Mouse (Mus musculus): ENCODE results near the gene Hk3. TPM values are rescaled to one million over a fixed set of nuclear protein-coding genes. Genes with fewer than 3 reads are reported as not detected.

Hk3 gene
- polyA plus RNA-seq, 1 experiment from 2014 or later: 2.2 TPM

GRCm38 (mm10) chr13:54970521-54971247 lies 50.5 kb downstream of the Hk3 start:
- no peaks in the 10 kb centered on the region for H3K4me1 ChIP-seq
- H3K36me3 ChIP-seq: no peaks in the 10 kb centered on the region
- no peak overlapping the region for H3K4me3 ChIP-seq (replicated peaks)
- 36% methylated on average over 14 of the region's 14 CpGs for WGBS
- H3K27me3 ChIP-seq (replicated peaks): no peaks in the 10 kb centered on the region
- H3K4me2 ChIP-seq: no peak overlapping the region
- ATAC-seq (ENCODE audit: insufficient read depth, low FRiP score, low read depth): no peak
- no peak overlapping the region for H3K9ac ChIP-seq
- no peak overlapping the region for H3K27ac ChIP-seq
- H3K9me3 ChIP-seq: no peaks in the 10 kb centered on the region

DNA sequence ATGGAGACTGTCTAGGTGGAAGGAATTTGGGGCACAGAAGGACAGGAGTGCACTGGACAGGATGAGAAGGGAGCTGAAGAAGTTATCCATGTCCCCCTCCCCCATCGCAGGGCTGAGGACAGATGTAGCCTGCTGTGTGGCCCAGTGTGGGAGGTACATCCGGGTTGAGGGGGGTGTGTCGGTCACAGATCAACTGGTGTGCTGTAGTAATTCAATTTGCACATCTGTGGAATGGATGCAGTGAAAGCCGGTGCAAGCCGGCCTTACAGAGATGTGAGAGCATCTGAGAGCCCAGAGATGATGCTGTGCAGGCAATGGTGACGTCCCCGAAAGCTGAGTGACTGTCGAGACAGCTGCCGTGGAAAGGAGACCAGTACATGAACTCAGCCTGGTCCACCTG lies 51.7 kb downstream of the Hk3 start:
- no peak for ATAC-seq (ENCODE audit: insufficient read depth, low FRiP score, low read depth)
- Histone ChIP-seq H3K9me3 (no peaks in the 10 kb centered on the region), H3K27ac (no peak overlapping the region), H3K4me1 (no peaks in the 10 kb centered on the region), H3K4me3 (replicated peaks) (no peak overlapping the region), H3K36me3 (no peaks in the 10 kb centered on the region), H3K9ac (no peak overlapping the region), H3K27me3 (replicated peaks) (no peaks in the 10 kb centered on the region), H3K4me2 (no peak overlapping the region)
- 43% methylated on average over 9 of the region's 9 CpGs for WGBS

DNA sequence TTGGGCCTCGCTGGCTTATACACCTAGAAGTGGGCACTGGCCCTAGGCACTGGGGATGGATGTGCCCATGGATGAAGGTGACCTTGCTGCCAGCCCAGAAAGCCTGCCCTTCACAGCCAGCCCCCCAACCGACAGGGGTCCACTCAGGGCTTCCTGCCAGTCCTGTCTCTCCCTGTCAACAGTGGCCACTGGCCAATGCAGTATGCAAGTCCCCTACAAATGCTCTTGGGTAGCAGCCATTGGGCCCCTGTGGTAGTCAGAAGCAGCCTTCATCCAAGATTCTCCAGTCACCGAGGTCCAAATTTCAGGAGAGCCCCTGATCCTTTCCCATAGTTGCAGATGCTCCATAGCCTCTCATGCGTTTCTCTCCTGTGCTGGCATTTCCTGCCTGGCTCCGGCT lies 52.5 kb downstream of the Hk3 start:
- Histone ChIP-seq H3K4me1 (no peaks in the 10 kb centered on the region), H3K27me3 (replicated peaks) (no peaks in the 10 kb centered on the region), H3K4me2 (no peak overlapping the region), H3K36me3 (no peaks in the 10 kb centered on the region), H3K27ac (no peak overlapping the region), H3K9me3 (no peaks in the 10 kb centered on the region), H3K9ac (no peak overlapping the region), H3K4me3 (replicated peaks) (no peak overlapping the region)
- WGBS: 63% methylated on average over 5 of the region's 5 CpGs
- no peak for ATAC-seq (ENCODE audit: insufficient read depth, low FRiP score, low read depth)

DNA sequence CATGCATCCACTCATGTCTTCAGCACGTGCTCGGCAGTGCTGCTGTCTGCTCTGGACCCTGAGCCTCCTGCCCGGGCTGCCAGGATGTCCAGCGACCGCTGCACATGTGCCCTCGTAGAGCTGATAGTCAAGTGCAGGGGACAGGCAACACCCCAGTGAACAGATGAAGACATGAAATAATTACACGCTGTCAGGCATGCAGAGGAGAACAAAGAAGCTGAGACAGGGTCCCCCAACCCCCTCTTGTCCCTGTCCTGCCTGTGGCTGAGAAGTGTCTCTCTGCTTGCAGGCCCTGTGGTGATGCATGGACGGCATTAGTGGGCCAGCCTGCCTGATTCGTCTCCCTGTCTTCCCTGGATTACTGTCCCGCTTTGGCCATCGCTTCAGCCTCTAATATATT lies 53.7 kb downstream of the Hk3 start:
- WGBS: 74% methylated on average over 11 of the region's 11 CpGs
- no peaks in the 10 kb centered on the region for H3K9me3 ChIP-seq
- H3K27me3 ChIP-seq (replicated peaks): no peaks in the 10 kb centered on the region
- H3K4me2 ChIP-seq: no peak overlapping the region
- no peaks in the 10 kb centered on the region for H3K36me3 ChIP-seq
- no peak overlapping the region for H3K27ac ChIP-seq
- H3K9ac ChIP-seq: no peak overlapping the region
- H3K4me1 ChIP-seq: no peaks in the 10 kb centered on the region
- no peak for ATAC-seq (ENCODE audit: insufficient read depth, low FRiP score, low read depth)
- H3K4me3 ChIP-seq (replicated peaks): no peak overlapping the region

GRCm38 (mm10) chr13:54965256-54965655 lies 55.9 kb downstream of the Hk3 start:
- Histone ChIP-seq H3K4me2 (no peak overlapping the region), H3K36me3 (no peaks in the 10 kb centered on the region), H3K4me3 (replicated peaks) (no peak overlapping the region), H3K4me1 (no peaks in the 10 kb centered on the region), H3K27ac (no peak overlapping the region), H3K9ac (no peak overlapping the region), H3K27me3 (replicated peaks) (no peaks in the 10 kb centered on the region), H3K9me3 (no peaks in the 10 kb centered on the region)
- 86% methylated on average over 6 of the region's 6 CpGs for WGBS
- ATAC-seq (ENCODE audit: insufficient read depth, low FRiP score, low read depth): no peak

- no peaks in the 10 kb centered on the region for H3K9me3 ChIP-seq
- H3K9ac ChIP-seq: no peak overlapping the region
- H3K4me3 ChIP-seq (replicated peaks): no peak overlapping the region
- no peak for ATAC-seq (ENCODE audit: insufficient read depth, low FRiP score, low read depth)
- no peak overlapping the region for H3K4me2 ChIP-seq
- 56% methylated on average over 3 of the region's 3 CpGs for WGBS
- H3K4me1 ChIP-seq: peaks cover 13% of the 10 kb centered on the region
- peaks cover 19% of the 10 kb centered on the region for H3K27me3 ChIP-seq (replicated peaks)
- no peaks in the 10 kb centered on the region for H3K36me3 ChIP-seq
- no peak overlapping the region for H3K27ac ChIP-seq
Measured at GRCm38 (mm10) chr13:54960491-54960890, 60.7 kb downstream of the Hk3 start.

DNA sequence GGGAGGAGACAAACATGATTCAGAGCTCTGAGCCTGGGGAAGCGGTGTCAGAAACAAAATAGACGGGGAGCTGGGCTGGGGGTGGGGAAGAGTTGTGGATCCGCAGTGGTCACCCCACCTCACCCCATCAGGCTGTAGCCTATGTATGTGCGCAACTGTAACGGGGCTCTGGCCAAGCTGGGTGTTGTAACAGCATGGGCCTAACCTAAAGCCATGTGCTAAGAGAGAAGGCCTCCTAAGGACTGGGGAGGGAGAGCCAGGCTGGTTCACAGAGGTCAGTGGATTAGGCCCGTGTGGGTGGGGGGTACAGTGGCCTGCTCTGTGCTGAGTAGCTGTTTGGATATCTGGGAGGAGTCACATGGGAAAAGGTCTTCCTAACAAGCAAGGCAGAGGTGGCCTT lies 61.3 kb downstream of the Hk3 start:
- Histone ChIP-seq H3K9ac (no peak overlapping the region), H3K4me2 (no peak overlapping the region), H3K4me1 (peaks cover 13% of the 10 kb centered on the region), H3K27me3 (replicated peaks) (peaks cover 25% of the 10 kb centered on the region), H3K27ac (no peak overlapping the region), H3K9me3 (no peaks in the 10 kb centered on the region), H3K36me3 (no peaks in the 10 kb centered on the region), H3K4me3 (replicated peaks) (no peak overlapping the region)
- WGBS: 43% methylated on average over 6 of the region's 6 CpGs
- ATAC-seq (ENCODE audit: insufficient read depth, low FRiP score, low read depth): no peak

DNA sequence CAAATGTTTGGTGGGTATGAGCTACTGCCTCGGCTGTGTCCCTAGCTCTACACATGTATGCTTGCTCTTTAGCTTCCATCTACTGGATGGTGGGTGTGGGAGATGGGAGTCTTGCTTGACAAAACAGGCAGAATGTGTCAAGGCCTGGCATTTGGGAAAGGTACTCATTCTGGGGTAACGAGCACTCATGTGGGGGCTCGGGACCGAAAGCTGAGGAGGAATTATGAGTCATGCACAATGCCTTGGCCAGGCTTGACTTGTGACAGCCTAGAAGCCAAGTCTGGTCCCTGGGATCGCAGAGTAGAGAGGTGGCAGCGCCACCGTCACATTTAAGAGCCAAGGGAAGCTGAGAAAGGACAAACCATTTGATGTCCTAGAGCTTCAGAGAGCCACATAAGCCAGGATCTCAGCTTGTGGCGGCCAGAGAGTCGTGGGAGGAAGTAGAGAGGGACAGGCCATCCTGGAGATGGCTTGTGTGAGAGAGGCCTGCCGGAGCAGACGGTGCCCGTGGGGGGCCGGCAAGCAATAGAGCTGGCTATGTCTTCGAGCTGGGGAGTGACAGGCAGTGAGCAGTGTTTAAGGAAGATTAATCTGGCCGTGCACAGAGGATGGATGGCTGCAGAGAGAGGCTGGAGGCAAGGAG lies 62.0 kb downstream of the Hk3 start:
- no peak overlapping the region for H3K4me2 ChIP-seq
- no peaks in the 10 kb centered on the region for H3K36me3 ChIP-seq
- H3K4me1 ChIP-seq: peaks cover 13% of the 10 kb centered on the region
- 55% methylated on average over 15 of the region's 15 CpGs for WGBS
- no peak overlapping the region for H3K9ac ChIP-seq
- no peak for ATAC-seq (ENCODE audit: insufficient read depth, low FRiP score, low read depth)
- H3K4me3 ChIP-seq (replicated peaks): no peak overlapping the region
- peaks cover 31% of the 10 kb centered on the region for H3K27me3 ChIP-seq (replicated peaks)
- no peak overlapping the region for H3K27ac ChIP-seq
- no peaks in the 10 kb centered on the region for H3K9me3 ChIP-seq

DNA sequence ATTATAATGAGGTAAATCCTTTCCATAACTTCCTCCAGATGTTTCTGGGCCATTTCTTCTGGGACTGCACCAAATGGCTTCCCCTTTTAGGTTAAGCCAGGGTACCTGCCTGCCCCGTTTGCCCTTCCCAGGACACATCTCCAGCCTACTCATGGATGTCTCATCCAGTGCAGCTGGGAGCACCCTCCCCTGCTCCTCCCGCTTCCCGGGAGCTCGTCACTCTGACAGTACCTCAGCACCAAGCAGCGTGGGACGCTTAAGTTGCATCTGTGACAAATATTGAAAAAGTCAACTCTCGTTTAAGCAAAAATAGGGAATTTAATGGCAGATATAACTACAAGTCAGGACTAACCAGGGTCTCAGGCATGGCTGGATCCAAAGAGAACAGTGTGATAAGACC lies 63.9 kb downstream of the Hk3 start:
- H3K27me3 ChIP-seq (replicated peaks): peaks cover 41% of the 10 kb centered on the region
- no peak for ATAC-seq (ENCODE audit: insufficient read depth, low FRiP score, low read depth)

More for the DNA sequence above, 63.9 kb downstream of the Hk3 start:
- 70% methylated on average over 7 of the region's 7 CpGs for WGBS
- Histone ChIP-seq H3K4me3 (replicated peaks) (no peak overlapping the region), H3K4me1 (peaks cover 13% of the 10 kb centered on the region), H3K27ac (no peak overlapping the region), H3K9ac (no peak overlapping the region), H3K9me3 (no peaks in the 10 kb centered on the region), H3K36me3 (no peaks in the 10 kb centered on the region), H3K4me2 (no peak overlapping the region)

Other genes starting within 250 kb of the Hk3 start
- not detected in 2 replicates for gene Eif4e1b, start 237.4 kb downstream of the Hk3 start, polyA plus RNA-seq (2015; fragmentation: Nextera tagmentation; extraction: Ambion mirVana)
- 14.7 and 15.6 TPM in 2 replicates for gene Tspan17, start 232.0 kb downstream of the Hk3 start, polyA plus RNA-seq (2015; fragmentation: Nextera tagmentation; extraction: Ambion mirVana)
- 4.0 TPM in 2 replicates for gene Unc5a, start 72.0 kb downstream of the Hk3 start, polyA plus RNA-seq (2015; fragmentation: Nextera tagmentation; extraction: Ambion mirVana)
- 21.4 and 29.4 TPM in 2 replicates for gene Uimc1, start 78.9 kb upstream of the Hk3 start, polyA plus RNA-seq (2015; fragmentation: Nextera tagmentation; extraction: Ambion mirVana)
- gene Zfp346, start 83.9 kb upstream of the Hk3 start, polyA plus RNA-seq (2015; fragmentation: Nextera tagmentation; extraction: Ambion mirVana): 13.8 and 17.6 TPM in 2 replicates
- gene Gm17617, start 112.2 kb upstream of the Hk3 start, polyA plus RNA-seq (2015; fragmentation: Nextera tagmentation; extraction: Ambion mirVana): not detected in 2 replicates
- 7.6 and 8.4 TPM in 2 replicates for gene Fgfr4, start 131.3 kb upstream of the Hk3 start, polyA plus RNA-seq (2015; fragmentation: Nextera tagmentation; extraction: Ambion mirVana)
- gene Nsd1, start 188.4 kb upstream of the Hk3 start, polyA plus RNA-seq (2015; fragmentation: Nextera tagmentation; extraction: Ambion mirVana): 57.0 and 61.1 TPM in 2 replicates

Measured in stomach, embryonic 15.5 days (tissue).